Mouse (Mus musculus): ENCODE measurements around the gene Myo5a. TPM values are rescaled to one million over a fixed set of nuclear protein-coding genes. Genes with fewer than 3 reads are reported as not detected.

Gene Myo5a
- polyA plus RNA-seq, 1 experiment from 2014 or later, result 38.7 TPM

- H3K4me3 ChIP-seq (ENCODE audit: low read depth, low read length), result no peak overlapping the region
- no peak overlapping the region for H3K27ac ChIP-seq (ENCODE audit: low read depth, low read length)
- no peaks in the 10 kb centered on the region for H3K9me3 ChIP-seq (ENCODE audit: control insufficient read depth, low read length)
- no peak overlapping the region for H3K9ac ChIP-seq (ENCODE audit: low read depth, low read length)
- ATAC-seq (ENCODE audit: low FRiP score) (no peak), DNase-seq (ENCODE audit: low spot score) (no peak)
- no peak overlapping the region for H3K4me2 ChIP-seq (replicated peaks; ENCODE audit: low read depth, low read length)
- WGBS, result 94% methylated on average over 1 of the region's 1 CpGs
- H3K27me3 ChIP-seq (ENCODE audit: control insufficient read depth, insufficient read depth, low read length), result no peaks in the 10 kb centered on the region
- H3K36me3 ChIP-seq (ENCODE audit: control insufficient read depth, insufficient read depth, low read length), result 0 out of 2 replicates have a peak, but pooled peaks cover 3% of the 10 kb centered on the region
- no peaks in the 10 kb centered on the region for H3K4me1 ChIP-seq (replicated peaks; ENCODE audit: control insufficient read depth, insufficient read depth, low read length)
Measured at GRCm38 (mm10) chr9:75201506-75201905, 130.7 kb downstream of the Myo5a start.

DNA sequence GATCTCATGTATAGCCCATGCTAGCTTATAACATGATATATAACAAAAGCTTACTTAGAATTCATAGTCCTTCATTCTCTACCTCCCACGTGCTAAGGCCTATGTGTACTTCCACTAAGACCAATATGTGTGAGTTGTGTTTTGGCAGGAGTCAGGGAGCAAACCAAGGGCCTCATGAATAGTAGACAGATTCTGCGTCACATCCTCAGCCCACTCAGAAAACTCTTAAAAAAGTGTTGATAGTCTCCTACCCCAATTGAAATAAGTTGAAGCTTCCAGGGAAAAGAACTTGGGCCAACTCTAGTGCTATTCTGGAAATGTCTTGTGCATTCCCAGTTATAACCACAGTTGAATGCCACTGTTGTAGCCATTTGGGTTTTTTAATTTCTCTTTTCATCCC is 131.2 kb downstream of the Myo5a start:
- no peak overlapping the region for H3K4me3 ChIP-seq (ENCODE audit: low read depth, low read length)
- WGBS, result 92% methylated on average over 2 of the region's 2 CpGs
- ATAC-seq (ENCODE audit: low FRiP score) (no peak), DNase-seq (ENCODE audit: low spot score) (no peak)
- no peak overlapping the region for H3K9ac ChIP-seq (ENCODE audit: low read depth, low read length)
- H3K9me3 ChIP-seq (ENCODE audit: control insufficient read depth, low read length), result no peaks in the 10 kb centered on the region
- H3K4me2 ChIP-seq (replicated peaks; ENCODE audit: low read depth, low read length), result no peak overlapping the region
- no peaks in the 10 kb centered on the region for H3K27me3 ChIP-seq (ENCODE audit: control insufficient read depth, insufficient read depth, low read length)
- H3K4me1 ChIP-seq (replicated peaks; ENCODE audit: control insufficient read depth, insufficient read depth, low read length), result no peaks in the 10 kb centered on the region
- no peak overlapping the region for H3K27ac ChIP-seq (ENCODE audit: low read depth, low read length)
- 0 out of 2 replicates have a peak, but pooled peaks cover 3% of the 10 kb centered on the region for H3K36me3 ChIP-seq (ENCODE audit: control insufficient read depth, insufficient read depth, low read length)

DNA sequence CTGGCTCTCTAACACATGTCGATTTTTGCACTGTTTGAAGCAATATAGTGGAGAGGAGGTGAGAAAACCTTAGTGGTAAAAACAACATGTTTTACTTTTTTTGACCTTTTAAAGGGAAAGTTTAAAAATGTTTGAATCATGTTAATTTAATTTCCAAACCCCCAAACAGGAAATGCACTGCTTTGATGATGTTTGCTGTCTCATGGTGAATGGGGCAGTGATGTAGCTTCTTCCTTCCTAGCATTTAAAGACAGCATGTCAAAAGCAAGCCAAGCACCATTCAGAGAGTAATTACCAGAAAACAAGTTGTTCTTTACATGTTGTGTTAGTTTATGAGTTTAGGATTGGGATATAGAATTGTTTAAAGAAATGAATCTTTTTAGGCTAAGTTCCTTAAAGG is 138.4 kb downstream of the Myo5a start:
- Histone ChIP-seq H3K9me3 (ENCODE audit: control insufficient read depth, low read length) (no peaks in the 10 kb centered on the region), H3K4me2 (replicated peaks; ENCODE audit: low read depth, low read length) (no peak overlapping the region), H3K27ac (ENCODE audit: low read depth, low read length) (no peak overlapping the region), H3K9ac (ENCODE audit: low read depth, low read length) (no peak overlapping the region), H3K4me1 (replicated peaks; ENCODE audit: control insufficient read depth, insufficient read depth, low read length) (no peaks in the 10 kb centered on the region), H3K36me3 (ENCODE audit: control insufficient read depth, insufficient read depth, low read length) (0 out of 2 replicates have a peak, but pooled peaks cover 5% of the 10 kb centered on the region), H3K27me3 (ENCODE audit: control insufficient read depth, insufficient read depth, low read length) (no peaks in the 10 kb centered on the region), H3K4me3 (ENCODE audit: low read depth, low read length) (no peak overlapping the region)
- ATAC-seq (ENCODE audit: low FRiP score), result no peak
- no peak for DNase-seq (ENCODE audit: low spot score)
- 94% methylated on average over 1 of the region's 1 CpGs for WGBS

DNA sequence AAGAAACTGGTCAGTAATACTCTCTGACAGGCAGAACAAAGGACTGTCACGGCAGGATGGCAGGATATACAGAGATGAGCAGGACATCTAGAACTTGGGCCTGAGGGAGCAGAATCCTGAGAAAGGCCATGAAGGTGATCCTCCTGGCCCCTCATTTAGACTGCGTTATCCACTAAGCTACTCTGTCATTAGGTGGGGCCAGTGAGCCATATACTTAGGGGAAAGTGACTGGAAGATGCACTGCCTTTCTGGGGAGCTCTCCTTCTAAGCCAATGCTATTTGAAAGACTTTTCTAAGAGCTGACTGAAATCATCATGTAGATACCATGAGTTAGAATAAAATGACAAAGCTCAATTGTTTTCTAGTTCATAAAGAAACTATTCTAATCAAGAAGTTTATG is 139.5 kb downstream of the Myo5a start:
- 0 out of 2 replicates have a peak, but pooled peaks cover 5% of the 10 kb centered on the region for H3K36me3 ChIP-seq (ENCODE audit: control insufficient read depth, insufficient read depth, low read length)
- WGBS, result 68% methylated on average over 2 of the region's 2 CpGs
- no peaks in the 10 kb centered on the region for H3K9me3 ChIP-seq (ENCODE audit: control insufficient read depth, low read length)

DNA sequence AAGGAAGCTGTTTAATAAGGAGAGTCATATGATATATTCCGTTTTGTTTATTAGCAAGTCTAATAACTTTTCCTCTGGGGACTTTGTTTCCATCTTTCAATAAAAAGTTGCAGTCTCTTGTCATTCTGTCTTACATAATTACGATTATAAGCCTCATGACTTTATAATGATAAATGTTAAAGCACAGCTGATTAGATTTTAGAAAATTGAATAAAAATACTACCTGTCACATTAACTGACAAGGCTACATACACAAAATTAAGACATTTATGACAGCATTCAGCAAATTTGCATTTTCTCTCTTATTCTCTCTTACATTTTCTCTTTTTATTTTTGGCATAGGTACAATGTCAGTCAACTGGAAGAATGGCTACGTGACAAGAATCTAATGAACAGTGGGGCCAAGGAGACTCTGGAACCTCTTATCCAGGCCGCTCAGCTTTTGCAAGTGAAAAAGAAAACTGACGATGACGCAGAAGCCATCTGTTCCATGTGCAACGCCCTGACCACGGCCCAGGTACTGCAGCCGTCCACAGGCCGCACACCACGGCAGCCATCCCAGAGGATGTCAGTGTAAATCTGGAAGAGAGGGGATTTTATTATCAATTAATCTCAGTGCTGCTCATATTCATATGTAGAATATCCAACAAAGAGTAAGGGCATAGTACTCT is 144.1 kb downstream of the Myo5a start:
- H3K27ac ChIP-seq (ENCODE audit: low read depth, low read length), result no peak overlapping the region
- H3K4me3 ChIP-seq (ENCODE audit: low read depth, low read length), result no peak overlapping the region
- no peak overlapping the region for H3K9ac ChIP-seq (ENCODE audit: low read depth, low read length)
- no peaks in the 10 kb centered on the region for H3K4me1 ChIP-seq (replicated peaks; ENCODE audit: control insufficient read depth, insufficient read depth, low read length)
- H3K36me3 ChIP-seq (ENCODE audit: control insufficient read depth, insufficient read depth, low read length), result 0 out of 2 replicates have a peak, but pooled peaks cover 5% of the 10 kb centered on the region
- ATAC-seq (ENCODE audit: low FRiP score) (no peak), DNase-seq (ENCODE audit: low spot score) (no peak)
- H3K27me3 ChIP-seq (ENCODE audit: control insufficient read depth, insufficient read depth, low read length), result no peaks in the 10 kb centered on the region
- 91% methylated on average over 11 of the region's 11 CpGs for WGBS
- no peak overlapping the region for H3K4me2 ChIP-seq (replicated peaks; ENCODE audit: low read depth, low read length)
- H3K9me3 ChIP-seq (ENCODE audit: control insufficient read depth, low read length), result no peaks in the 10 kb centered on the region

More for the DNA sequence above, 139.5 kb downstream of the Myo5a start:
- Histone ChIP-seq H3K4me3 (ENCODE audit: low read depth, low read length) (no peak overlapping the region), H3K9ac (ENCODE audit: low read depth, low read length) (no peak overlapping the region), H3K27me3 (ENCODE audit: control insufficient read depth, insufficient read depth, low read length) (no peaks in the 10 kb centered on the region), H3K4me1 (replicated peaks; ENCODE audit: control insufficient read depth, insufficient read depth, low read length) (no peaks in the 10 kb centered on the region), H3K4me2 (replicated peaks; ENCODE audit: low read depth, low read length) (no peak overlapping the region), H3K27ac (ENCODE audit: low read depth, low read length) (no peak overlapping the region)
- DNase-seq (ENCODE audit: low spot score) (no peak), ATAC-seq (ENCODE audit: low FRiP score) (no peak)

GRCm38 (mm10) chr9:75219942-75220341 is 149.1 kb downstream of the Myo5a start:
- WGBS, result 85% methylated on average over 5 of the region's 5 CpGs

DNA sequence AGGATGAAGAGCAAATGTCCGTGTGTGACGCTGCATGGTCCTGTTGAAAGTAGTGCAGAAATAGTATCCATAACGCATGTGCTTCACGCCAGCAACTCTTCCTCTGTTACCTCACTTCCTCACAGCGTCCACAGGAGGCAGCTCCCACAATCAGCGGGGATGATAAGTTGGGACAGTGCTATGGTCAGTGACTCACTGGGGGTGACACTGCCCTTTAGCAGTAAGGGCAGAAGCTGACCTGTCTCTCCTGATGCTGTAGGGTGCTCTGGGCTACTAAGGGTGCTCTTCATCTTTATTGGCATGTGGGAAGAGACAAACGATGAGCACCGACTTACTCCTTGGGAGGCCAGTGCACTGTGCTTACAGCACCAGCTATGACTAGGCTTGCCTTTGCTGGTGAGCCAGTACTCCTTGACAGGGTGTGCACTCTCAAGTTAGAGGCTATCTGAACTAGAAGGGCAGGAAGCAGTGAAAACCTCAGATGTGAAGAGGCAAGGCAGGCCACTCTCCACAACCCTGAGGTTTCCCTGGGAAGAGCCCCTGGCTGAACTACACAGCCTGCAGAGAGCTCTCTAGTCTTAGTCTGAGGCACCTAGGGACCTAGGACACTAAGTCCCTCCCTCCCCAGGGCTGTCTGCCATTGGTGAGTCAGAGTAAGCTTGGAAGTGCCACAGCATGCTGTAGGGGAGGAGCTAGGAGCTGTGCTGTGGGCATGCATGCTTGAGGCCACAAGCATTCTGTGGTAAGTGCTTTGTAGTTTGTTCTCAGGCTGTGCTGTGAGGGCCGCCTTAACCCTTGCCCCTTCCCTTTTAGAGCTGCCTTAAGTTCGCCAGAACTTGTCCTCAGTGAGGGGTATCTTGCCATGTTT is 150.8 kb downstream of the Myo5a start:
- Histone ChIP-seq H3K4me3 (ENCODE audit: low read depth, low read length) (no peak overlapping the region), H3K27ac (ENCODE audit: low read depth, low read length) (no peak overlapping the region), H3K4me2 (replicated peaks; ENCODE audit: low read depth, low read length) (no peak overlapping the region), H3K9ac (ENCODE audit: low read depth, low read length) (no peak overlapping the region), H3K36me3 (ENCODE audit: control insufficient read depth, insufficient read depth, low read length) (no peaks in the 10 kb centered on the region), H3K27me3 (ENCODE audit: control insufficient read depth, insufficient read depth, low read length) (no peaks in the 10 kb centered on the region), H3K4me1 (replicated peaks; ENCODE audit: control insufficient read depth, insufficient read depth, low read length) (no peaks in the 10 kb centered on the region), H3K9me3 (ENCODE audit: control insufficient read depth, low read length) (no peaks in the 10 kb centered on the region)
- ATAC-seq (ENCODE audit: low FRiP score), result no peak
- DNase-seq (ENCODE audit: low spot score), result no peak
- WGBS, result 71% methylated on average over 10 of the region's 10 CpGs

More at GRCm38 (mm10) chr9:75219942-75220341, 149.1 kb downstream of the Myo5a start:
- H3K9ac ChIP-seq (ENCODE audit: low read depth, low read length), result no peak overlapping the region
- ATAC-seq (ENCODE audit: low FRiP score), result no peak
- no peaks in the 10 kb centered on the region for H3K27me3 ChIP-seq (ENCODE audit: control insufficient read depth, insufficient read depth, low read length)
- no peaks in the 10 kb centered on the region for H3K4me1 ChIP-seq (replicated peaks; ENCODE audit: control insufficient read depth, insufficient read depth, low read length)
- H3K36me3 ChIP-seq (ENCODE audit: control insufficient read depth, insufficient read depth, low read length), result no peaks in the 10 kb centered on the region
- H3K27ac ChIP-seq (ENCODE audit: low read depth, low read length), result no peak overlapping the region
- H3K4me2 ChIP-seq (replicated peaks; ENCODE audit: low read depth, low read length), result no peak overlapping the region
- no peak overlapping the region for H3K4me3 ChIP-seq (ENCODE audit: low read depth, low read length)
- H3K9me3 ChIP-seq (ENCODE audit: control insufficient read depth, low read length), result no peaks in the 10 kb centered on the region
- DNase-seq (ENCODE audit: low spot score), result no peak

DNA sequence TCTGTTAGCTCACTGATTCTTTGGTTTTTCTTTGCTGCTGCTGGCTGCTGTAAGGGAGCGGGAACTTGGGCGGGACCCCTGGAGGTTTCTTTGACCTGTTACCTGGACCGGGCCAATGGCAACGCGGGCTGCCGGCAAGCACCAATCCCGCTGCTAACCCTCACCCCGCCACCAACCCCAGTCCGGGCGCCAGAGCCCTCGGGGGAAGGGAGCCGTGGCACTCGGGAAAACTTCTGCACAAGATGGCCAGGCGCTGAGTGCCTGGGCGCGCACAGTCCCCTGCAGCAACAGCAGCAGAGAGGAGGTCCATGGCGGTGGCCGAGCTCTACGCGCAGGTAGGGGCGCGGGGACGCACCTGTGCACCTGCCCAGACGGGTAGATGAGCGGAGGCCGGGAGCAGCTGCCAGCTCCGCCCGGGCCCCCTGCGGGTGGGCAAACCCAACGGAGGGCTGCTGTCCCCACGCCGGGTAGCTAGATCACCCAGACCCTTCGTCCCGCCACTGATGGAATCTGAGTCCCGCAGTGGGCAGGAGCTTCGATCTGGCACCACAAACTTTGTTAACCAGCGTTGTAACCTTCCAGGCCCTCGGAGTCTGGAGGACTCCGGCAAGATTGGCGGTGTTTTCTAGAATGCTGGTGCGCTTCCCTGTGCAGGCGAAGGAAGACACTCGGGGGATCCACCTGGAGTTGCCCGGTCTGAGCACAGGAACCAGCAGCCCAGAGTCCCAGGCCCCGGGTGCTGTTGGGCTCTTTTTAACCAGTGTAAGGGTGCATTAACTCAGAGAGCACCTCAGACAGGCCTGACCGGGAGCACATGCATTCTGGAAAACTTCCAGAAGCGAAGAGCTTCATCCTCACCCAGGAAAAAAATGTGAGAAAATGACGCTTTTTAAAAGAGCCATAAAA is 161.3 kb downstream of the Myo5a start, which contains the start of gene Myo5c:
Myo5c (plus strand) TSS at position 180 of the 906 bp plus-strand sequence.
- 3% methylated on average over 48 of the region's 48 CpGs for WGBS
- Histone ChIP-seq H3K4me1 (replicated peaks; ENCODE audit: control insufficient read depth, insufficient read depth, low read length) (peaks cover 5% of the 10 kb centered on the region; the same call in 1 of the 2 replicates), H3K4me3 (ENCODE audit: low read depth, low read length) (peak within 1 kb of the TSS; percentile 35), H3K9ac (ENCODE audit: low read depth, low read length) (peak within 1 kb of the TSS; percentile 17; the same call in 1 of the 2 replicates), H3K27me3 (ENCODE audit: control insufficient read depth, insufficient read depth, low read length) (peaks cover 21% of the 10 kb centered on the region), H3K27ac (ENCODE audit: low read depth, low read length) (no peak within 1 kb of the TSS), H3K4me2 (replicated peaks; ENCODE audit: low read depth, low read length) (peak within 1 kb of the TSS; percentile 63), H3K9me3 (ENCODE audit: control insufficient read depth, low read length) (no peaks in the 10 kb centered on the region), H3K36me3 (ENCODE audit: control insufficient read depth, insufficient read depth, low read length) (no peaks in the 10 kb centered on the region)
- peak; percentile 47; the same call in 1 of the 2 replicates for ATAC-seq (ENCODE audit: low FRiP score)
- DNase-seq (ENCODE audit: low spot score), result peak; percentile 48

Measured in hindbrain, embryonic 11.5 days (tissue).